Mouse (Mus musculus): ENCODE data around the gene Uspl1.

Gene Uspl1

GRCm38 (mm10) chr5:149168051-149168450 lies 16.1 kb upstream of the Uspl1 start:
- no peak for DNase-seq (ENCODE audit: low spot score in 2 of 2)

GRCm38 (mm10) chr5:149168816-149169215 lies 15.3 kb upstream of the Uspl1 start:
- no peak for DNase-seq (ENCODE audit: low spot score in 2 of 2)

GRCm38 (mm10) chr5:149170841-149171588 lies 13.1 kb upstream of the Uspl1 start:
- DNase-seq (ENCODE audit: low spot score in 2 of 2), result no peak

GRCm38 (mm10) chr5:149172246-149172645 lies 11.9 kb upstream of the Uspl1 start:
- DNase-seq (ENCODE audit: low spot score in 2 of 2), result no peak

GRCm38 (mm10) chr5:149174527-149174926 lies 9.6 kb upstream of the Uspl1 start:
- DNase-seq (ENCODE audit: low spot score in 2 of 2), result no peak

GRCm38 (mm10) chr5:149175736-149176135 lies 8.4 kb upstream of the Uspl1 start:
- no peak for DNase-seq (ENCODE audit: low spot score in 2 of 2)

GRCm38 (mm10) chr5:149178095-149178494 lies 6.1 kb upstream of the Uspl1 start:
- DNase-seq (ENCODE audit: low spot score in 2 of 2), result no peak

GRCm38 (mm10) chr5:149179826-149180225 lies 4.3 kb upstream of the Uspl1 start:
- no peak for DNase-seq (ENCODE audit: low spot score in 2 of 2)

- no peak for DNase-seq (ENCODE audit: low spot score in 2 of 2)
Measured at GRCm38 (mm10) chr5:149182186-149182870, 1.8 kb upstream of the Uspl1 start.

- no peak for DNase-seq (ENCODE audit: low spot score in 2 of 2)
Measured at GRCm38 (mm10) chr5:149183122-149183521, 1.0 kb upstream of the Uspl1 start.

- no peak for DNase-seq (ENCODE audit: low spot score in 2 of 2)
Measured at GRCm38 (mm10) chr5:149183721-149184103, 438 bp upstream of the Uspl1 start.

- peak in 1 of 2 experiments; percentile 42 for DNase-seq (ENCODE audit: low spot score in 2 of 2)
Measured at GRCm38 (mm10) chr5:149184844-149185186, 665 bp downstream of the Uspl1 start.

GRCm38 (mm10) chr5:149185806-149186205 lies 1.7 kb downstream of the Uspl1 start:
- no peak for DNase-seq (ENCODE audit: low spot score in 2 of 2)

GRCm38 (mm10) chr5:149190160-149190559 lies 6.0 kb downstream of the Uspl1 start:
- DNase-seq (ENCODE audit: low spot score in 2 of 2), result no peak

GRCm38 (mm10) chr5:149196611-149197010 lies 12.5 kb downstream of the Uspl1 start:
- no peak for DNase-seq (ENCODE audit: low spot score in 2 of 2)

GRCm38 (mm10) chr5:149198782-149199181 lies 14.6 kb downstream of the Uspl1 start:
- DNase-seq (ENCODE audit: low spot score in 2 of 2), result no peak

- no peak for DNase-seq (ENCODE audit: low spot score in 2 of 2)
Measured at GRCm38 (mm10) chr5:149202941-149203340, 18.8 kb downstream of the Uspl1 start.

- peak in 1 of 2 experiments; percentile 20 for DNase-seq (ENCODE audit: low spot score in 2 of 2)
Measured at GRCm38 (mm10) chr5:149203796-149204375, 19.7 kb downstream of the Uspl1 start.

- DNase-seq (ENCODE audit: low spot score in 2 of 2), result no peak
Measured at GRCm38 (mm10) chr5:149204822-149205221, 20.7 kb downstream of the Uspl1 start.

GRCm38 (mm10) chr5:149205265-149205664 lies 21.1 kb downstream of the Uspl1 start:
- no peak for DNase-seq (ENCODE audit: low spot score in 2 of 2)

GRCm38 (mm10) chr5:149206286-149206685 lies 22.1 kb downstream of the Uspl1 start:
- no peak for DNase-seq (ENCODE audit: low spot score in 2 of 2)

GRCm38 (mm10) chr5:149207661-149208060 lies 23.5 kb downstream of the Uspl1 start:
- no peak for DNase-seq (ENCODE audit: low spot score in 2 of 2)

GRCm38 (mm10) chr5:149208776-149209175 lies 24.6 kb downstream of the Uspl1 start:
- no peak for DNase-seq (ENCODE audit: low spot score in 2 of 2)

Measured in urinary bladder, postnatal 36 days (tissue).